Mouse (Mus musculus): Measurements from ENCODE around the gene Osbpl3.

DNA sequence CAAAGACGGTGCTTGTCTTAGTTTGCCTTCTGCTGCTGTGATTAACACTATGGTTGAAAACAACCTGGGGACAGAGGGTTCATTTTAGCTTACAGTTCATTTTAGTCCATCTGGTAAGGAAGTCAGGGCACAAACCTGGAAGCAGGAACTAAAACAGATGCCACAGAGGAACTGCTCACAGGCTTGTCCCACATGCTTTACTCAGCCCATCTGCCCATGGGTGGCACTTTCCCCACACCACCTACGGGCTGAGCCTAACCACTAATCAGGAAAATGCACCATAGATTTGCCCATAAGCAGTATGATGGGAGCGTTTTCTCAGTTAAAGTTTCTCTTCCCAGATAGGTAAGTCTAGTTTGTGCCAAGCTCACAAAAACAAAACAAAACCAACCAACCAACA lies 27.4 kb upstream of the Osbpl3 start:
- TF ChIP-seq POLR2A (IDR thresholded peaks at IDR 0.05; ENCODE audit: borderline replicate concordance, insufficient read depth, low read length) (no peak), CTCF (IDR thresholded peaks at IDR 0.05; ENCODE audit: borderline replicate concordance, insufficient read depth, low read depth, low read length) (no peak)
